Mouse (Mus musculus): Measurements from ENCODE around the gene H2al1j. TPM values are rescaled to one million over a fixed set of nuclear protein-coding genes. Genes with fewer than 3 reads are reported as not detected.

H2al1j gene
- polyA plus RNA-seq, 1 experiment from 2014 or later, result not detected

DNA sequence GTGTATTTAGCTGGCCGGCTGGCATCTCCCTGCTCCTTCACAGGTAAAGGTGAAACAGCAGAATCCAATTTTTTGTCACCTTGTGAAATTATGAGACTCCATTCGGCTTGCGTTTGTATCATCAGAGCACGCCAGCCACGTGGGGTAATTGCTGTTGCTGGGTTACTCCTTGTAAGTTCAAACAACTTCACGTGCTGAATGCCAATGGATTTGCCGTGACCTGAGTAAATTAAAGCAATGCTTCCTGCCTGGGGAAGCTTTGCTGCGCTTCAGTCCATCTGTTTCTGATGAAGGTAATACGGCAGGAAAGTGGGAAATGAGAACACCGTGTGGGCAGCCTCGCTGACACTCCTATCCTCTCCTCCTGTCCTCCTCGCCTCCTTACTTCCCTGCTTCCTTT is 37.5 kb downstream of the H2al1j start:
- no peaks in the 10 kb centered on the region for H3K4me1 ChIP-seq (replicated peaks; ENCODE audit: control insufficient read depth, insufficient read depth, low read length)
- H3K27me3 ChIP-seq (replicated peaks; ENCODE audit: control insufficient read depth, insufficient read depth, low read length), result peaks cover 4% of the 10 kb centered on the region; the same call in 1 of the 2 replicates
- DNase-seq (ENCODE audit: low spot score) (no peak), ATAC-seq (replicated peaks; ENCODE audit: low FRiP score, low TSS enrichment, low read depth) (no peak)
- H3K4me3 ChIP-seq (ENCODE audit: low read depth, low read length), result no peak overlapping the region
- no peak overlapping the region for H3K9ac ChIP-seq (ENCODE audit: low read length)
- 50% methylated on average over 12 of the region's 12 CpGs for WGBS
- H3K9me3 ChIP-seq (ENCODE audit: control insufficient read depth, low read length), result no peaks in the 10 kb centered on the region
- no peaks in the 10 kb centered on the region for H3K36me3 ChIP-seq (ENCODE audit: control insufficient read depth, insufficient read depth, low read length)
- H3K4me2 ChIP-seq (ENCODE audit: low read length), result no peak overlapping the region
- no peak overlapping the region for H3K27ac ChIP-seq (ENCODE audit: low read depth)

Other genes with a start within 250 kb of the H2al1j start
- gene H2al1a, start 28.6 kb upstream of the H2al1j start, polyA plus RNA-seq (2014; fragmentation: Nextera tagmentation; extraction: Ambion mirVana), result not detected in 2 replicates
- not detected in 2 replicates for gene H2al1b, start 25.4 kb upstream of the H2al1j start, polyA plus RNA-seq (2014; fragmentation: Nextera tagmentation; extraction: Ambion mirVana)
- not detected in 2 replicates for gene H2al1c, start 22.2 kb upstream of the H2al1j start, polyA plus RNA-seq (2014; fragmentation: Nextera tagmentation; extraction: Ambion mirVana)
- not detected in 2 replicates for gene H2al1d, start 19.0 kb upstream of the H2al1j start, polyA plus RNA-seq (2014; fragmentation: Nextera tagmentation; extraction: Ambion mirVana)
- gene H2al1e, start 15.9 kb upstream of the H2al1j start, polyA plus RNA-seq (2014; fragmentation: Nextera tagmentation; extraction: Ambion mirVana), result not detected in 2 replicates
- not detected in 2 replicates for gene H2al1f, start 12.7 kb upstream of the H2al1j start, polyA plus RNA-seq (2014; fragmentation: Nextera tagmentation; extraction: Ambion mirVana)
- not detected in 2 replicates for gene H2al1g, start 9.6 kb upstream of the H2al1j start, polyA plus RNA-seq (2014; fragmentation: Nextera tagmentation; extraction: Ambion mirVana)
- not detected in 2 replicates for gene H2al1h, start 6.3 kb upstream of the H2al1j start, polyA plus RNA-seq (2014; fragmentation: Nextera tagmentation; extraction: Ambion mirVana)
- gene H2al1i, start 3.2 kb upstream of the H2al1j start, polyA plus RNA-seq (2014; fragmentation: Nextera tagmentation; extraction: Ambion mirVana), result not detected in 2 replicates